Mouse (Mus musculus) spleen, adult 10 weeks (tissue): ENCODE data around the gene Arl6ip4. TPM values are rescaled to one million over a fixed set of nuclear protein-coding genes. Genes with fewer than 3 reads are reported as not detected.

Source experiments
- polyA plus RNA-seq: library from polyadenylated mRNA; stranded (reverse); fragments of 350-450 nt; fragmentation: Illumina TruSeq; extraction: RNeasy Lipid Tissue Mini Kit (QIAGEN cat#74804); gene quantifications from one replicate; pipeline ENCODE4 v1.2.3, GENCODE M21; 2015; ENCODE audit warnings: low replicate concordance; ENCODE audit not compliant: insufficient read depth

The Arl6ip4 gene
- polyA plus RNA-seq: 24.9 TPM

GRCm38 (mm10) chr5:124115990-124116845 is at the start of gene Arl6ip4:
Arl6ip4 (plus strand) TSS chr5:124116089.

DNA sequence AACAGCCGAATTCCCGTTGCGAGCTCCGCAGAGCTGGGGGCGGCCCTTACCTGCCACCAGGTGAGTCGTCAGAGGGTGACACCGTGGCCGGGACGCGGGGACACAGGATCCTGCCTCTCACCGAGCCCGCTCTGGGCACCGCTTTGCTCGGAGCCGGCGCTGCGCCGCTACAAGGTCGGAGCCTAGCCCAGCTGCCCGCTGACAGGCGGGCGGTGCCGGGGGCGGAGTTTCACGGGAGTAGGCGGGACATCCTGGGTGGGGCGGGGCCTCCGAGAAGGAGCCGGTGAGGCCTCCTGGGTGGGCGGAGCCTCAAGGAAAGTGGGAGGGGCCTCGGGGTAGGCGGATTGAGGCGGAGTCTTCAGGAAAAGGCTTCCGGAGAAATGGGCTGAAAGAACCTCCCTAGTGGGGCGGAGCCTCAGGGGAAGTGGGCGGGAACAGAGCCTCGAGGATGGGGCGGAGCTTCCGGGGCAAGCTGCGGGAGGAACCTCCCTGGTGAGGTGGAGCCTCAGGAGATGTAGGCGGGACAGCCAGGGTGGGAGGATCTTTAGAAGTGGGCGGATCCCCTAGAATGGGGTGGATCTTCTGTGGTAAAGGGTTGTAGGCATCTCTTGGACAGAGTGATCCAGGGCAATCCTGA is 20.2 kb upstream of the Arl6ip4 start, which contains the start of gene Abcb9:
Abcb9 (minus strand) TSS at position 203 of the 637 bp plus-strand sequence.

GRCm38 (mm10) chr5:124111742-124112497 is 4.0 kb upstream of the Arl6ip4 start, which contains the start of gene Ogfod2:
Ogfod2 (plus strand) TSS chr5:124112297.

Other genes with a start within 250 kb of the Arl6ip4 start
- 0.94 TPM for gene Hcar1, start 236.1 kb upstream of the Arl6ip4 start, polyA plus RNA-seq
- gene Denr, start 208.9 kb upstream of the Arl6ip4 start, polyA plus RNA-seq: 100 TPM
- gene Gm43518, start 188.7 kb upstream of the Arl6ip4 start, polyA plus RNA-seq: 1.5 TPM
- 9.3 TPM for gene Ccdc62, start 185.4 kb upstream of the Arl6ip4 start, polyA plus RNA-seq
- 31.3 TPM for gene Hip1r, start 142.5 kb upstream of the Arl6ip4 start, polyA plus RNA-seq
- gene Vps37b, start 83.8 kb upstream of the Arl6ip4 start, polyA plus RNA-seq: 20.3 TPM
- 1.5 TPM for gene Abcb9, start 20.3 kb upstream of the Arl6ip4 start, polyA plus RNA-seq
- gene Ogfod2, start 3.8 kb upstream of the Arl6ip4 start, polyA plus RNA-seq: 11.8 TPM
- 16.3 TPM for gene Pitpnm2, start 133.7 kb downstream of the Arl6ip4 start, polyA plus RNA-seq
- gene Mphosph9, start 211.9 kb downstream of the Arl6ip4 start, polyA plus RNA-seq: 25.4 TPM
- gene 2810006K23Rik, start 212.0 kb downstream of the Arl6ip4 start, polyA plus RNA-seq: 15.1 TPM
- 121 TPM for gene Cdk2ap1, start 247.0 kb downstream of the Arl6ip4 start, polyA plus RNA-seq